Mouse (Mus musculus) heart, postnatal 10 days (tissue): ENCODE data around the gene Dnah5. TPM values are rescaled to one million over a fixed set of nuclear protein-coding genes. Genes with fewer than 3 reads are reported as not detected.
"Not testable (repeated sequence)": the region's sequence is repeated elsewhere in the genome, so short reads cannot be mapped to it uniquely, and the experiment has no call there.

Experiments used
- DNase-seq, 2 experiments: peaks; one replicate each; pipeline ENCODE4 v3.0.0; 2021
- intact Hi-C: fragments of 180-260 bp; cut with DNase I; formaldehyde crosslinking; loops from one replicate; pipeline ENCODE4 v1.15.1; 2025
- total RNA-seq, 2 experiments: library from RNA; stranded (reverse); gene quantifications; 2 replicates each; pipeline ENCODE4 v1.2.3; 2021

Gene Dnah5
- total RNA-seq, 2 experiments from 2014 or later = 0.02 to 0.10 TPM

- no peak for DNase-seq
- intact Hi-C loops = no loop called here
Observed at GRCm38 (mm10) chr15:28444494-28444893, 240.9 kb downstream of the Dnah5 start.

- intact Hi-C loops, DNase-seq: not testable (repeated sequence)
Observed at GRCm38 (mm10) chr15:28461091-28461778, 257.7 kb downstream of the Dnah5 start.

- no peak for DNase-seq
- intact Hi-C loops = no loop called here
Observed at GRCm38 (mm10) chr15:28466591-28467247, 263.2 kb downstream of the Dnah5 start.

GRCm38 (mm10) chr15:28473749-28474390, 270.3 kb downstream of the Dnah5 start:
- DNase-seq = no peak
- intact Hi-C loops = no loop called here

GRCm38 (mm10) chr15:28502820-28503219, 299.3 kb downstream of the Dnah5 start:
- intact Hi-C loops = no loop called here
- no peak for DNase-seq

GRCm38 (mm10) chr15:28515176-28515575, 311.6 kb downstream of the Dnah5 start:
- intact Hi-C loops = no loop called here

More at GRCm38 (mm10) chr15:28515176-28515575, 311.6 kb downstream of the Dnah5 start:
- no peak for DNase-seq

Other genes starting within 250 kb of the Dnah5 start
- 10 to 100 TPM; 73.8 to 88.9 TPM for gene Trio, start 177.9 kb upstream of the Dnah5 start, total RNA-seq